Mouse (Mus musculus) ES-Bruce4 (cell line): ENCODE measurements around the gene Hmox2.

Experiments used
- CTCF ChIP-seq: IDR thresholded peaks from one replicate; pipeline ENCODE4 v1.8.1; 2011; ENCODE audit warnings: low read depth, low read length
- POLR2A ChIP-seq: IDR thresholded peaks from one replicate; pipeline ENCODE4 v1.8.1; 2011; ENCODE audit warnings: low read length; ENCODE audit not compliant: insufficient read depth

DNA sequence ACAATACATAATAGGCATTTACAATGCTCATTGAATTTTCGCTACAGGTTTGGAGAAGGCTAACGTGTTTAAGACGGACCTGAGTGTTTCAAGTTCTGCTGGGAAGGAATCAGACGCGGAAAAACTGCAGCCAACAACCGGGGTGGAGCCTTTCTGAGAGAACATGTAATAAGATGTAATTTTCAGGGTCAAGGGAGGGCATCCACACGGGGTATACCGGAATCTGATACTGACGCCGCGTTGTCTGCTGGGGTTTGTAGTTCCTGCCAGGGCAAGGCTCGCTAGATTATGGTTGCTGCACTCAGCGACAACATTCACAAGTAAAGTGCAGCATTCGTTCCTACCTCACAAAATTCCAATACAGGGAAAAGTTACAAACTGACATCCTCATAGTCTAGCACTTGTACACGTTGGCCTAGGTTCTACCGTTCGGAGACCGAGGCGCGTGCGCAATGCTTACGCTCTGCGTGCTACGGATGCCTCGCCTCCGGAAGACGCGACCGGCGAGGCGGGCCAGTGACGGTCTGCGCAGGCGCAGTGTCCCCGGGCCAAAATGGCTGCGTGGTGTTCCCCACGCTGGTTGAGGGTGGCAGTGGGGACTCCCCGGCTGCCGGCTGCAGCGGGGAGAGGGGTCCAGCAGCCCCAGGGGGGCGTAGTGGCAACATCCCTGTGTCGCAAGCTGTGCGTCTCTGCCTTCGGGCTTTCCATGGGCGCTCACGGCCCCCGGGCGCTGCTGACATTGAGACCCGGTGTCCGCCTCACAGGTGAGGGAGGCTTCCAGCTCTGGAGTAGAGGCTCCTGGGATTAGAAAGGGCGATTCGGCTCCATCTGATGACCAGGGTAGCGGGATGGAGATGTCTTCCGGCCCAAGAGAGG, 42.3 kb upstream of the Hmox2 start:
- TF ChIP-seq POLR2A (no peak), CTCF (no peak)
